Mouse (Mus musculus) hindbrain, embryonic 14.5 days (tissue): ENCODE results near the gene Ubqlnl. TPM values are rescaled to one million over a fixed set of nuclear protein-coding genes. Genes with fewer than 3 reads are reported as not detected.

Source experiments
- ATAC-seq: fragments of 200-750 bp; cut with Nextera tagmentation; 2 replicates; pipeline ENCODE4 v1.8.0; 2017; ENCODE audit warnings: moderate number of reproducible peaks, mild to moderate bottlenecking, moderate TSS enrichment, moderate library complexity; ENCODE audit not compliant: low FRiP score
- DNase-seq: peaks from one replicate; pipeline ENCODE4 v3.0.0-alpha.2; 2015; ENCODE audit warnings: low spot score
- H3K27ac ChIP-seq: fragments of 300-500 bp; sonication (generic); 2 replicates; pipeline ENCODE4 v1.5.1; 2014; ENCODE audit warnings: mild to moderate bottlenecking, moderate library complexity
- H3K27me3 ChIP-seq: fragments of 300-500 bp; sonication (generic); 2 replicates; pipeline ENCODE4 v1.6.1; 2014; ENCODE audit warnings: mild to moderate bottlenecking, low read length, mixed read lengths; ENCODE audit not compliant: control insufficient read depth, insufficient read depth
- H3K36me3 ChIP-seq: fragments of 300-500 bp; sonication (generic); replicated peaks from 2 replicates; pipeline ENCODE4 v1.6.1; 2014; ENCODE audit not compliant: control insufficient read depth, insufficient read depth
- H3K4me1 ChIP-seq: fragments of 300-500 bp; sonication (generic); replicated peaks from 2 replicates; pipeline ENCODE4 v1.6.1; 2014; ENCODE audit warnings: antibody characterized with exemption, low read length, mixed read lengths; ENCODE audit not compliant: control insufficient read depth, insufficient read depth
- H3K4me2 ChIP-seq: fragments of 300-500 bp; sonication (generic); replicated peaks from 2 replicates; pipeline ENCODE4 v1.6.1; 2014; ENCODE audit warnings: mild to moderate bottlenecking, moderate library complexity
- H3K4me3 ChIP-seq: fragments of 300-500 bp; sonication (generic); replicated peaks from 2 replicates; pipeline ENCODE4 v1.5.1; 2014; ENCODE audit warnings: mild to moderate bottlenecking, low read length
- H3K9ac ChIP-seq: fragments of 300-500 bp; sonication (generic); 2 replicates; pipeline ENCODE4 v1.6.1; 2014
- H3K9me3 ChIP-seq: fragments of 300-500 bp; sonication (generic); 2 replicates; pipeline ENCODE4 v1.6.1; 2016; ENCODE audit warnings: low read length; ENCODE audit not compliant: control insufficient read depth
- WGBS: fragments of 180-500 bp; shearing (Covaris S2); extraction: QIAGEN DNeasy Blood & Tissue Kit; methylation state at CpG from one replicate; pipeline ENCODE4 v1.1.7; 2014; 5-methylcytosine and 5-hydroxymethylcytosine counted together
- polyA plus RNA-seq: library from polyadenylated mRNA; unstranded; fragments of >200 nt; fragmentation: Nextera tagmentation; extraction: Ambion mirVana; gene quantifications from 2 replicates; pipeline ENCODE4 v1.2.1, GENCODE M21; 2014

The Ubqlnl gene
- polyA plus RNA-seq, 1 experiment from 2014 or later, result not detected

DNA sequence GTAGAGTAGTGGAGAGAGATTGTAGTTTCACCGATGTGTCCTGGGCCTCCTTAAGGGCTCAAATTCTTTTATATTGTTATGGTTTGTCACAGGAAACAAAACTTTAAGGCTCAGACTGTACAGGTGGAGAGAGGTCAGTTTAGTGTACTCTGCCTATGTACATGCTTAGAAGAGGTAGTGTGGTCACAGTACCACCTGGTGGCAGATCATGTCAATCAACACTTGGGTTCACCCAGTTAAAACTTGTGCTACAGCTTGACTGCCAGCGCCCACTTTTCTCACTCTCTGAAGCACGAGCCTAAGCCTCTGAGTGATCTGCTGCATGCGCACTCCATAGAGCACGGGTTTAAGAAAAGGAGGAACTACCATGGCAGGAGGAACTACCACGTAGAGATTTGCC is 16.7 kb upstream of the Ubqlnl start:
- no peak for ATAC-seq
- WGBS, result 87% methylated on average over 6 of the region's 6 CpGs
- H3K4me2 ChIP-seq, result no peak overlapping the region

DNA sequence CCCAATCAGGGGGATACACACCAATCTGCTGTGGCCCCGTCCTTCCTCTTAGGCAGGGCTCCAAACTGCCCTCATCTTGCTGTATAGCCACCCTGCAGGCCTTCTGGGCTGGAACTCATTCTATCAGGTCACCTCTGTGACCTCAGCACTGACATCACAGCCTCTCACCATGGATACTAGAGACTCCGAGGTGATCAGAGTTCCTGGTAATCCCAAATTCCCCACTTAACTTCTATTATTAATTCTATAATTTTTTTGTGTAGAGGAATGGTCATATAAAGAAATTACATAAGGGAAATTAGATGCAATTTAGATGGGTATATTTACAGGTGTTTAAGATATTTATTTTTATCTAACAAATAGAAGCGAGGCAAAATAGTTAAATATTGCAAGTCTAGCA is 7.2 kb downstream of the Ubqlnl start, which contains the start of gene Ubqln3:
TSS of gene Ubqln3 (minus strand) at position 101 of the 400 bp plus-strand sequence.
- DNase-seq, result no peak
- Histone ChIP-seq H3K4me1 (no peaks in the 10 kb centered on the region), H3K4me2 (no peak within 1 kb of the TSS), H3K27ac (no peak within 1 kb of the TSS), H3K27me3 (no peaks in the 10 kb centered on the region), H3K9me3 (no peaks in the 10 kb centered on the region), H3K9ac (no peak within 1 kb of the TSS), H3K4me3 (no peak within 1 kb of the TSS), H3K36me3 (no peaks in the 10 kb centered on the region)
- ATAC-seq, result no peak
- 77% methylated on average over 3 of the region's 3 CpGs for WGBS

More for the DNA sequence above, 16.7 kb upstream of the Ubqlnl start:
- Histone ChIP-seq H3K9me3 (no peaks in the 10 kb centered on the region), H3K9ac (no peak overlapping the region), H3K27ac (no peak overlapping the region), H3K4me1 (no peaks in the 10 kb centered on the region), H3K36me3 (no peaks in the 10 kb centered on the region), H3K4me3 (no peak overlapping the region), H3K27me3 (no peaks in the 10 kb centered on the region)
- DNase-seq, result no peak

DNA sequence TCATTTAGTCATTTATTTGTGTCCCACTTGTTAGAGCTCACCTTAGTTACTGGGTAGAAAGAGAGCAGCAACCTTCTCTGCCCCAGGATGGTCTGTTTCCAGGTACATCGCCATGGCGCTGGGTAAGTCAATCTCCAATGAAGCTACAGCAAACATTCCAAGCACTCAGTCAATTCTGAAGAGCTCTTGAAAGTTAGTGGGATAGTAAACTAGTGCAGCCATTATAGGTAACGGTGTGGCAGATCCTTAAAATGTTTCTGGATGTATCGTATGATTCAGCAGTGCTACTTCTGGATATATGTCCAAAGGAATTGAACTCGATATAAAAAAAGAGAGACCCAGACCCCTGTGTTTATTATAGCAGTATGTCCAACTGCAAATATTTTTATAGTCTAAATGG is 13.1 kb downstream of the Ubqlnl start, which contains the start of gene Olfr643:
TSS of gene Olfr643 (minus strand) at position 101 of the 400 bp plus-strand sequence.
- Histone ChIP-seq H3K9me3 (no peaks in the 10 kb centered on the region), H3K36me3 (no peaks in the 10 kb centered on the region), H3K4me2 (no peak within 1 kb of the TSS)

DNA sequence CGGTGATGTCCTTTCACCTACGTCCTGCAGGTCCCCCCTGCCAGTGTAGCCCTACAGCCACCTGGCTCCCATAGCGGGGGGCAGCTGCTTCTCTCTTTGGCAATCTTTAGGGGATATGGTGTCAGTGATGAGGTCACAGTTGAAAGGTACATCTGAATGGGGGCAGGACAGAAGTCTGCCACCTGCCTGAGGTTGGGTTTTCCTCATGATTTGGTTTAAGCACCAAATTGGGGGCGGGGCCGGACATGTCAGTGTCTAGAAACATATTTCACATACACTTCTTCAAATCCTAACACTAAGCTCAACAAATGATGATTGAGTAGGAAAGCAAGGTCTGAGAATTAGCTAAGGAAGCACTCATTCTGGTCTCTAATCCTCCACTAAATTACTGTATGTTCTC is 20.6 kb downstream of the Ubqlnl start, which contains the start of gene Ubqln5:
TSS of gene Ubqln5 (minus strand) at position 101 of the 400 bp plus-strand sequence.
- H3K9me3 ChIP-seq, result no peaks in the 10 kb centered on the region
- no peak within 1 kb of the TSS for H3K27ac ChIP-seq
- no peak within 1 kb of the TSS for H3K4me2 ChIP-seq
- 96% methylated on average over 5 of the region's 5 CpGs for WGBS
- no peak within 1 kb of the TSS for H3K9ac ChIP-seq
- ATAC-seq (no peak), DNase-seq (no peak)
- H3K4me1 ChIP-seq, result no peaks in the 10 kb centered on the region
- no peaks in the 10 kb centered on the region for H3K36me3 ChIP-seq
- H3K4me3 ChIP-seq, result no peak within 1 kb of the TSS
- H3K27me3 ChIP-seq, result no peaks in the 10 kb centered on the region

More for the DNA sequence above, 13.1 kb downstream of the Ubqlnl start, which contains the start of gene Olfr643:
- H3K27me3 ChIP-seq, result no peaks in the 10 kb centered on the region
- DNase-seq, result no peak
- no peaks in the 10 kb centered on the region for H3K4me1 ChIP-seq
- 90% methylated on average over 5 of the region's 5 CpGs for WGBS
- H3K4me3 ChIP-seq, result no peak within 1 kb of the TSS
- ATAC-seq, result no peak
- H3K27ac ChIP-seq, result no peak within 1 kb of the TSS
- no peak within 1 kb of the TSS for H3K9ac ChIP-seq

DNA sequence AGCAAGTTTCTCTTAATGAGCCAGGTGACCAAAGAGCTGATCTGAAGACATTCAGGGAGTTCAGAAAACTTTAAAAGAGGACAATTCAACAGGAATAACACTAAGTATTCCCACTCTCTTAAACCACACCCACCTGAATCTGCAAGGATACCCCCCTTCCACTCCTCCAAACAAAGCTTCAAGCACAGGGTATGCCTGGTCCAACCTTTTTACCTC is 45.7 kb downstream of the Ubqlnl start, which contains the start of gene Olfr646:
TSS of gene Olfr646 (plus strand) at position 117 of the 216 bp plus-strand sequence.
- Histone ChIP-seq H3K4me2 (no peak within 1 kb of the TSS), H3K36me3 (no peaks in the 10 kb centered on the region), H3K4me1 (no peaks in the 10 kb centered on the region), H3K27me3 (no peaks in the 10 kb centered on the region), H3K4me3 (no peak within 1 kb of the TSS), H3K9me3 (no peaks in the 10 kb centered on the region), H3K9ac (no peak within 1 kb of the TSS), H3K27ac (no peak within 1 kb of the TSS)
- no peak for ATAC-seq
- no peak for DNase-seq

DNA sequence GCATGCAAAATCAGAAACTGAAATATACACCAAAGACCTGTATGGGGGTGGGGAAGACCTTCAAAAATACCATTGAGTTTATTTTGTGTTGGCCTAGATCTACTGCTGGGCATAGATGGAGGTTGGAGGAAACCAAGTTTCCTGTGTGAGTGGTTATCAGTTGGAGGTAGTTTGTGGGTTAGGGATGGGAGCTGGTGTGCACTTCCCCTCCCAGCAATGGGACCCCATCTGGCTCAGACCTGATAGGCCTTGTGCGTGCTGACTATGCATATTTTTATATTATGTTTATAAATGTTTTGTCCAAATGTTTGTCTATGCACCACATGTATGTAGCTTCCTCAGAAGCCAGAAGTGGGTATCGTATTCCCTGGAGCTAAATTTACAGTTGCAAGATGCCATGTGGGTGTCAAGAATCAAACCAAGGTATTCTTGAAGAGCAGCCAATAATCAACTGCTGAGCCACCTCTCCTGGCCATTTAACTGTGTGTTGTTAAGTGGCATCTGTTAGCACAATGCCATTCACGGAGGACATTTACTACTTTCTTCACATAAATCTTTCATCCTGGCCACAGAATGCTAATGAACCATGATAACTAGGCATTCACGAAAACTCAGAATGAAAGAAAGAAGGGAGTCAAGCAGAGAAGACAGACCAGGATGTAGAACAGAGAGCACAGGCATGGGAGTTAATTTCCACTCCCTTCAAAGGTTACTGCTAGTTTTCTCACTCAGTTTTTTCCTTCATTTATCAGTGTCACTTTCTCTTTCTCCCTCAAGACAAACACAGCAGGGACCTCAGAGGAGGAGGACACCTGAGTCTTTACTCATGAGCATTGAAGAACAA is 46.2 kb downstream of the Ubqlnl start:
- Histone ChIP-seq H3K27me3 (no peaks in the 10 kb centered on the region), H3K4me3 (no peak overlapping the region), H3K4me2 (no peak overlapping the region), H3K9ac (no peak overlapping the region), H3K9me3 (no peaks in the 10 kb centered on the region), H3K4me1 (no peaks in the 10 kb centered on the region), H3K36me3 (no peaks in the 10 kb centered on the region), H3K27ac (no peak overlapping the region)
- ATAC-seq (no peak), DNase-seq (no peak)
- WGBS, result 51% methylated on average over 4 of the region's 4 CpGs

Other genes starting within 250 kb of the Ubqlnl start
- not detected in 2 replicates for gene Olfr65, start 247.1 kb downstream of the Ubqlnl start, polyA plus RNA-seq
- not detected in 2 replicates for gene Olfr631, start 221.7 kb downstream of the Ubqlnl start, polyA plus RNA-seq
- gene Olfr632, start 216.2 kb downstream of the Ubqlnl start, polyA plus RNA-seq, result not detected in 2 replicates
- gene Olfr633, start 206.1 kb downstream of the Ubqlnl start, polyA plus RNA-seq, result not detected in 2 replicates
- not detected in 2 replicates for gene Olfr635, start 179.4 kb downstream of the Ubqlnl start, polyA plus RNA-seq
- not detected in 2 replicates for gene Olfr638, start 151.8 kb downstream of the Ubqlnl start, polyA plus RNA-seq
- gene Olfr639, start 133.3 kb downstream of the Ubqlnl start, polyA plus RNA-seq, result 0.03 TPM in 1 of 2 replicates, not detected in the other
- gene Olfr640, start 125.0 kb downstream of the Ubqlnl start, polyA plus RNA-seq, result not detected in 2 replicates
- not detected in 2 replicates for gene Olfr641, start 115.1 kb downstream of the Ubqlnl start, polyA plus RNA-seq
- gene Olfr642, start 97.9 kb downstream of the Ubqlnl start, polyA plus RNA-seq, result not detected in 2 replicates
- not detected in 2 replicates for gene 4930516K23Rik, start 89.1 kb downstream of the Ubqlnl start, polyA plus RNA-seq
- gene Olfr644, start 78.7 kb downstream of the Ubqlnl start, polyA plus RNA-seq, result not detected in 2 replicates
- gene Olfr645, start 65.1 kb downstream of the Ubqlnl start, polyA plus RNA-seq, result not detected in 2 replicates
- gene Olfr646, start 45.7 kb downstream of the Ubqlnl start, polyA plus RNA-seq, result not detected in 2 replicates
- not detected in 2 replicates for gene Ubqln5, start 20.7 kb downstream of the Ubqlnl start, polyA plus RNA-seq
- not detected in 2 replicates for gene Olfr643, start 13.2 kb downstream of the Ubqlnl start, polyA plus RNA-seq
- not detected in 2 replicates for gene Ubqln3, start 7.3 kb downstream of the Ubqlnl start, polyA plus RNA-seq
- gene Olfm5, start 14.3 kb upstream of the Ubqlnl start, polyA plus RNA-seq, result not detected in 2 replicates
- gene Olfr648, start 32.8 kb upstream of the Ubqlnl start, polyA plus RNA-seq, result 0.63 and 0.66 TPM in 2 replicates
- not detected in 2 replicates for gene Olfr649, start 45.4 kb upstream of the Ubqlnl start, polyA plus RNA-seq
- 0.13 and 0.20 TPM in 2 replicates for gene Trim6, start 68.2 kb upstream of the Ubqlnl start, polyA plus RNA-seq
- gene Trim34a, start 93.9 kb upstream of the Ubqlnl start, polyA plus RNA-seq, result 1.0 and 1.3 TPM in 2 replicates
- gene Trim5, start 137.5 kb upstream of the Ubqlnl start, polyA plus RNA-seq, result 0.12 and 0.44 TPM in 2 replicates
- 1.6 and 2.2 TPM in 2 replicates for gene Trim12a, start 164.9 kb upstream of the Ubqlnl start, polyA plus RNA-seq
- gene Trim34b, start 178.9 kb upstream of the Ubqlnl start, polyA plus RNA-seq, result not detected in 2 replicates
- 0.94 and 1.4 TPM in 2 replicates for gene Trim12c, start 202.8 kb upstream of the Ubqlnl start, polyA plus RNA-seq
- gene Trim30b, start 219.3 kb upstream of the Ubqlnl start, polyA plus RNA-seq, result not detected in 2 replicates